Mouse (Mus musculus) G1E (cell line): ENCODE measurements around the gene Degs2. TPM values are rescaled to one million over a fixed set of nuclear protein-coding genes. Genes with fewer than 3 reads are reported as not detected.

Experiments
- ATAC-seq: 2 replicates; pipeline ENCODE4 v1.8.0; 2016; ENCODE audit warnings: mild to moderate bottlenecking; ENCODE audit not compliant: insufficient number of reproducible peaks, poor library complexity, low FRiP score, severe bottlenecking; ENCODE audit errors: extremely low read depth
- DNase-seq: peaks from one replicate; pipeline ENCODE4 v3.0.0; 2012; ENCODE audit warnings: low spot score
- H3K27me3 ChIP-seq: 2 replicates; pipeline ENCODE4 v1.6.1; 2012; ENCODE audit warnings: mild to moderate bottlenecking, low read length, inconsistent platforms; ENCODE audit not compliant: insufficient read depth
- H3K36me3 ChIP-seq: replicated peaks from 2 replicates; pipeline ENCODE3; 2012; ENCODE audit warnings: mild to moderate bottlenecking, inconsistent platforms
- H3K4me1 ChIP-seq: 2 replicates; pipeline ENCODE4 v1.6.1; 2012; ENCODE audit warnings: low read depth, low read length, inconsistent platforms, mixed read lengths; ENCODE audit not compliant: insufficient read depth
- H3K4me3 ChIP-seq: 2 replicates; pipeline ENCODE4 v1.5.1; 2012; ENCODE audit warnings: low read depth, mild to moderate bottlenecking, inconsistent platforms, low read length, moderate library complexity, mixed read lengths
- H3K9me3 ChIP-seq: replicated peaks from 2 replicates; pipeline ENCODE4 v1.6.1; 2012; ENCODE audit warnings: inconsistent platforms
- CTCF ChIP-seq: IDR thresholded peaks from 2 replicates; pipeline ENCODE4 v1.5.1; 2012; ENCODE audit warnings: low read depth, low read length, inconsistent platforms, mixed read lengths
- GATA1 ChIP-seq: IDR thresholded peaks from 2 replicates; pipeline ENCODE4 v1.6.1; 2012; ENCODE audit warnings: borderline replicate concordance, low read length, inconsistent platforms, mixed read lengths
- GATA2 ChIP-seq: IDR thresholded peaks from 2 replicates; pipeline ENCODE4 v1.6.1; 2012; ENCODE audit warnings: low read depth, low read length, inconsistent platforms, borderline replicate concordance
- POLR2AphosphoS5 ChIP-seq: IDR thresholded peaks from 2 replicates; pipeline ENCODE4 v1.6.1; 2012; ENCODE audit warnings: low read depth, low read length, inconsistent platforms; ENCODE audit not compliant: insufficient replicate concordance
- TAL1 ChIP-seq: conservative IDR thresholded peaks from 2 replicates; pipeline ENCODE4 v1.6.1; 2012; ENCODE audit warnings: low read depth, low read length, inconsistent platforms, mixed read lengths
- polyA plus RNA-seq: library from polyadenylated mRNA; stranded (reverse); fragments of >175 nt; gene quantifications from 2 replicates; pipeline ENCODE4 v1.2.3, GENCODE M21; 2012
- total RNA-seq, 2 experiments: library from RNA; stranded (forward) in 1 of 2; stranded (reverse) in 1 of 2; fragments of 200-1000 nt in 1 of 2; fragments of >200 nt in 1 of 2; fragmentation: Nextera tagmentation in 1 of 2; gene quantifications; 2 replicates each; pipeline ENCODE4 v1.2.3; 2014 to 2017

Degs2 gene
- total and polyA plus RNA-seq, 3 experiments, result not detected

- no peaks in the 10 kb centered on the region for H3K27me3 ChIP-seq
Measured at GRCm38 (mm10) chr12:108698697-108699471, 3.2 kb downstream of the Degs2 start.

GRCm38 (mm10) chr12:108694223-108694622 is 7.9 kb downstream of the Degs2 start:
- Histone ChIP-seq H3K27me3 (no peaks in the 10 kb centered on the region; the same call in 1 of the 2 replicates), H3K4me3 (no peak overlapping the region), H3K36me3 (no peaks in the 10 kb centered on the region), H3K9me3 (peaks cover 95% of the 10 kb centered on the region), H3K4me1 (no peaks in the 10 kb centered on the region)
- TF ChIP-seq TAL1 (no peak), POLR2AphosphoS5 (no peak), CTCF (no peak), GATA1 (no peak), GATA2 (no peak)
- no peak for ATAC-seq
- DNase-seq, result no peak

More at GRCm38 (mm10) chr12:108698697-108699471, 3.2 kb downstream of the Degs2 start:
- Histone ChIP-seq H3K4me3 (no peak overlapping the region), H3K4me1 (no peaks in the 10 kb centered on the region), H3K9me3 (peaks cover 93% of the 10 kb centered on the region), H3K36me3 (no peaks in the 10 kb centered on the region)
- DNase-seq (no peak), ATAC-seq (no peak)
- TF ChIP-seq GATA1, result no peak

GRCm38 (mm10) chr12:108693592-108693991 is 8.5 kb downstream of the Degs2 start:
- Histone ChIP-seq H3K4me3 (peak overlapping the region; percentile 0; the same call in 1 of the 2 replicates), H3K4me1 (no peaks in the 10 kb centered on the region), H3K36me3 (no peaks in the 10 kb centered on the region), H3K27me3 (no peaks in the 10 kb centered on the region; the same call in 1 of the 2 replicates), H3K9me3 (peaks cover 96% of the 10 kb centered on the region)
- TF ChIP-seq POLR2AphosphoS5 (no peak), GATA1 (no peak)
- DNase-seq (no peak), ATAC-seq (no peak)

GRCm38 (mm10) chr12:108690529-108690928 is 11.6 kb downstream of the Degs2 start:
- DNase-seq (no peak), ATAC-seq (no peak)
- H3K36me3 ChIP-seq, result no peaks in the 10 kb centered on the region
- H3K27me3 ChIP-seq, result no peaks in the 10 kb centered on the region; the same call in 1 of the 2 replicates
- no peak for TF ChIP-seq GATA1
- no peak for TF ChIP-seq POLR2AphosphoS5
- TF ChIP-seq TAL1, result no peak
- TF ChIP-seq GATA2, result no peak
- TF ChIP-seq CTCF, result no peak
- H3K4me1 ChIP-seq, result no peaks in the 10 kb centered on the region
- no peak overlapping the region for H3K4me3 ChIP-seq
- peaks cover 95% of the 10 kb centered on the region for H3K9me3 ChIP-seq

GRCm38 (mm10) chr12:108689167-108689566 is 12.9 kb downstream of the Degs2 start:
- no peak for TF ChIP-seq GATA1
- no peak for TF ChIP-seq POLR2AphosphoS5
- no peak for TF ChIP-seq CTCF
- TF ChIP-seq GATA2, result no peak
- TF ChIP-seq TAL1, result no peak
- H3K4me1 ChIP-seq, result no peaks in the 10 kb centered on the region
- no peak for ATAC-seq
- DNase-seq, result no peak
- no peaks in the 10 kb centered on the region; the same call in 1 of the 2 replicates for H3K27me3 ChIP-seq
- no peak overlapping the region for H3K4me3 ChIP-seq
- H3K9me3 ChIP-seq, result peaks cover 92% of the 10 kb centered on the region
- H3K36me3 ChIP-seq, result no peaks in the 10 kb centered on the region

GRCm38 (mm10) chr12:108686926-108687325 is 15.2 kb downstream of the Degs2 start:
- ATAC-seq (no peak), DNase-seq (no peak)
- no peak overlapping the region for H3K4me3 ChIP-seq
- H3K9me3 ChIP-seq, result peaks cover 96% of the 10 kb centered on the region
- TF ChIP-seq CTCF (no peak), GATA1 (no peak), POLR2AphosphoS5 (no peak)
- no peaks in the 10 kb centered on the region; the same call in 1 of the 2 replicates for H3K27me3 ChIP-seq
- H3K4me1 ChIP-seq, result no peaks in the 10 kb centered on the region
- H3K36me3 ChIP-seq, result no peaks in the 10 kb centered on the region

- Histone ChIP-seq H3K27me3 (no peaks in the 10 kb centered on the region; the same call in 1 of the 2 replicates), H3K4me3 (no peak overlapping the region), H3K4me1 (no peaks in the 10 kb centered on the region), H3K36me3 (no peaks in the 10 kb centered on the region), H3K9me3 (peaks cover 96% of the 10 kb centered on the region)
- no peak for ATAC-seq
- no peak for DNase-seq
- TF ChIP-seq POLR2AphosphoS5 (no peak), CTCF (no peak), TAL1 (no peak), GATA2 (no peak), GATA1 (no peak)
Measured at GRCm38 (mm10) chr12:108686463-108686862, 15.7 kb downstream of the Degs2 start.
